Mouse (Mus musculus) bone marrow, adult 2 months (tissue): ENCODE data around the gene Stxbp6.

Source experiments
- CTCF ChIP-seq: fragments of 200-500 bp; IDR thresholded peaks from 2 replicates; pipeline ENCODE4 v1.5.1; 2011; ENCODE audit warnings: low read length, control low read depth; ENCODE audit not compliant: control insufficient read depth, insufficient read depth
- POLR2A ChIP-seq: fragments of 200-500 bp; IDR thresholded peaks from 2 replicates; pipeline ENCODE4 v1.6.1; 2011; ENCODE audit warnings: low read depth, mild to moderate bottlenecking, control low read depth, low read length, borderline replicate concordance; ENCODE audit not compliant: control insufficient read depth

GRCm38 (mm10) chr12:44987762-44988161 is 86.7 kb downstream of the Stxbp6 start:
- TF ChIP-seq CTCF, result no peak
- no peak for TF ChIP-seq POLR2A
